10 mouse cellular contexts compared by ENCODE assay signal in genomic region chr3:41282431-41283037, GRCm38 (mm10).
DNase-seq lines count a peak whose midpoint lies in the region; ATAC-seq lines count a peak whose summit lies in the region.
"Had no signal": no experiment of that assay in that cellular context is flagged by ENCODE, and none has a peak within 500 bp of the region (broad histone marks: within the 10 kb centered on the region; RNA-seq: fewer than 3 reads in every experiment).

No protein-coding gene starts in this region.

- no peaks in the 10 kb centered on the region for H3K9me3 ChIP-seq in forebrain, embryonic 13.5 days (replicated peaks)
- no peaks in the 10 kb centered on the region for H3K9me3 ChIP-seq in forebrain, embryonic 12.5 days
- H3K9me3 ChIP-seq in hindbrain, embryonic 11.5 days (ENCODE audit: control insufficient read depth, low read length), result no peaks in the 10 kb centered on the region
- peaks cover 4% of the 10 kb centered on the region; the same call in 1 of the 2 replicates for H3K9me3 ChIP-seq in limb, embryonic 13.5 days

- WGBS in forebrain, embryonic 13.5 days, result 48% methylated on average over 8 of the region's 8 CpGs
- WGBS in forebrain, embryonic 12.5 days, result 47% methylated on average over 8 of the region's 8 CpGs
- 58% methylated on average over 8 of the region's 8 CpGs for WGBS in hindbrain, embryonic 11.5 days
- 10% methylated on average over 8 of the region's 8 CpGs for WGBS in limb, embryonic 13.5 days

- H3K4me3 ChIP-seq in forebrain, embryonic 13.5 days, result no peak overlapping the region
- H3K4me3 ChIP-seq in forebrain, embryonic 12.5 days (replicated peaks), result no peak overlapping the region
- no peak overlapping the region for H3K4me3 ChIP-seq in hindbrain, embryonic 11.5 days (ENCODE audit: low read depth, low read length)
- H3K4me3 ChIP-seq in limb, embryonic 13.5 days, result no peak overlapping the region
- H3K4me3 ChIP-seq: myocyte had no signal

- no peaks in the 10 kb centered on the region for H3K27me3 ChIP-seq in forebrain, embryonic 13.5 days
- no peaks in the 10 kb centered on the region for H3K27me3 ChIP-seq in forebrain, embryonic 12.5 days
- H3K27me3 ChIP-seq in hindbrain, embryonic 11.5 days (ENCODE audit: control insufficient read depth, insufficient read depth, low read length), result no peaks in the 10 kb centered on the region
- no peaks in the 10 kb centered on the region for H3K27me3 ChIP-seq in limb, embryonic 13.5 days

- H3K4me1 ChIP-seq in forebrain, embryonic 13.5 days, result no peaks in the 10 kb centered on the region
- peaks cover 3% of the 10 kb centered on the region; the same call in 1 of the 2 replicates for H3K4me1 ChIP-seq in forebrain, embryonic 12.5 days
- H3K4me1 ChIP-seq in hindbrain, embryonic 11.5 days (replicated peaks; ENCODE audit: control insufficient read depth, insufficient read depth, low read length), result no peaks in the 10 kb centered on the region
- peaks cover 21% of the 10 kb centered on the region for H3K4me1 ChIP-seq in limb, embryonic 13.5 days

- no peak overlapping the region for H3K27ac ChIP-seq in forebrain, embryonic 13.5 days
- no peak overlapping the region for H3K27ac ChIP-seq in forebrain, embryonic 12.5 days
- H3K27ac ChIP-seq in hindbrain, embryonic 11.5 days (ENCODE audit: low read depth, low read length), result no peak overlapping the region
- H3K27ac ChIP-seq in limb, embryonic 13.5 days, result no peak overlapping the region

- no peak overlapping the region for H3K9ac ChIP-seq in forebrain, embryonic 13.5 days
- no peak overlapping the region for H3K9ac ChIP-seq in forebrain, embryonic 12.5 days
- no peak overlapping the region for H3K9ac ChIP-seq in hindbrain, embryonic 11.5 days (ENCODE audit: low read depth, low read length)
- no peak overlapping the region for H3K9ac ChIP-seq in limb, embryonic 13.5 days

- DNase-seq in NIH3T3 (ENCODE audit: low read depth), result peak; percentile 94
- peak; percentile 4 for DNase-seq in hindbrain, embryonic 11.5 days (ENCODE audit: low spot score)
- no peak for DNase-seq in B cell, adult 2 months
- DNase-seq in urinary bladder, postnatal 10 days (ENCODE audit: low spot score), result no peak
- DNase-seq: cerebellum, adult 11 months had no signal

- H3K4me2 ChIP-seq in forebrain, embryonic 13.5 days, result no peak overlapping the region
- no peak overlapping the region for H3K4me2 ChIP-seq in forebrain, embryonic 12.5 days
- H3K4me2 ChIP-seq in hindbrain, embryonic 11.5 days (replicated peaks; ENCODE audit: low read depth, low read length), result no peak overlapping the region
- H3K4me2 ChIP-seq in limb, embryonic 13.5 days (replicated peaks), result peak overlapping the region; percentile 21; the same call in 1 of the 2 replicates

- no peaks in the 10 kb centered on the region for H3K36me3 ChIP-seq in forebrain, embryonic 13.5 days (ENCODE audit: poor library complexity, severe bottlenecking)
- no peaks in the 10 kb centered on the region for H3K36me3 ChIP-seq in forebrain, embryonic 12.5 days (replicated peaks)
- no peaks in the 10 kb centered on the region for H3K36me3 ChIP-seq in hindbrain, embryonic 11.5 days (ENCODE audit: control insufficient read depth, insufficient read depth, low read length)
- no peaks in the 10 kb centered on the region for H3K36me3 ChIP-seq in limb, embryonic 13.5 days

- peak; percentile 48 for ATAC-seq in forebrain, embryonic 13.5 days
- ATAC-seq in forebrain, embryonic 12.5 days (ENCODE audit: low FRiP score), result no peak
- no peak for ATAC-seq in hindbrain, embryonic 11.5 days (ENCODE audit: low FRiP score)
- ATAC-seq in limb, embryonic 13.5 days (ENCODE audit: low FRiP score, low read depth), result peak; percentile 39; the same call in 1 of the 2 replicates
- ATAC-seq in megakaryocyte, adult 5-6 weeks (ENCODE audit: poor library complexity, severe bottlenecking), result no peak

Comparison
In these comparisons a context has a peak if more than half of its experiments do, and no peak if none do; other contexts are left out.
1. ATAC-seq: peak in forebrain, embryonic 13.5 days (single experiment) and limb, embryonic 13.5 days (single experiment); none in forebrain, embryonic 12.5 days (single experiment), hindbrain, embryonic 11.5 days (single experiment) and megakaryocyte, adult 5-6 weeks (single experiment).
2. DNase-seq: peak in NIH3T3 (single experiment) and hindbrain, embryonic 11.5 days (single experiment); none in B cell, adult 2 months (0 of 2) and urinary bladder, postnatal 10 days (single experiment).